Mouse (Mus musculus): ENCODE results near the gene Accsl. TPM values are rescaled to one million over a fixed set of nuclear protein-coding genes. Genes with fewer than 3 reads are reported as not detected.

Accsl gene
- 0.20 TPM in 1 of 2 replicates, not detected in the other for polyA plus RNA-seq (2014; fragmentation: Nextera tagmentation; extraction: Ambion mirVana)

- Histone ChIP-seq H3K27ac (ENCODE audit: low read depth, low read length) (no peak within 1 kb of the TSS), H3K4me2 (no peak within 1 kb of the TSS), H3K9me3 (ENCODE audit: control insufficient read depth, low read length) (no peaks in the 10 kb centered on the region), H3K4me1 (ENCODE audit: control insufficient read depth, insufficient read depth, low read length) (no peaks in the 10 kb centered on the region), H3K9ac (ENCODE audit: low read length) (no peak within 1 kb of the TSS), H3K27me3 (ENCODE audit: control insufficient read depth, insufficient read depth, low read length) (no peaks in the 10 kb centered on the region), H3K36me3 (ENCODE audit: control insufficient read depth, insufficient read depth, low read length) (no peaks in the 10 kb centered on the region), H3K4me3 (ENCODE audit: low read depth, low read length) (no peak within 1 kb of the TSS)
- ATAC-seq (ENCODE audit: low FRiP score) = no peak
- 75% methylated on average over 7 of the region's 7 CpGs for WGBS
- DNase-seq (ENCODE audit: low spot score, missing footprints) = no peak
Observed at GRCm38 (mm10) chr2:93869107-93869600, at the start of gene Accsl. Gene Accsl (minus strand): TSS chr2:93869157.

- WGBS = 89% methylated on average over 2 of the region's 2 CpGs
- Histone ChIP-seq H3K4me2 (no peak overlapping the region), H3K4me1 (ENCODE audit: control insufficient read depth, insufficient read depth, low read length) (no peaks in the 10 kb centered on the region), H3K4me3 (ENCODE audit: low read depth, low read length) (no peak overlapping the region), H3K36me3 (ENCODE audit: control insufficient read depth, insufficient read depth, low read length) (no peaks in the 10 kb centered on the region), H3K9me3 (ENCODE audit: control insufficient read depth, low read length) (no peaks in the 10 kb centered on the region), H3K27me3 (ENCODE audit: control insufficient read depth, insufficient read depth, low read length) (no peaks in the 10 kb centered on the region), H3K9ac (ENCODE audit: low read length) (no peak overlapping the region), H3K27ac (ENCODE audit: low read depth, low read length) (no peak overlapping the region)
- DNase-seq (ENCODE audit: low spot score, missing footprints) (no peak), ATAC-seq (ENCODE audit: low FRiP score) (no peak)
Observed at GRCm38 (mm10) chr2:93913552-93913951, 44.6 kb upstream of the Accsl start.

- ATAC-seq (ENCODE audit: low FRiP score) (no peak), DNase-seq (ENCODE audit: low spot score, missing footprints) (no peak)
- Histone ChIP-seq H3K27me3 (ENCODE audit: control insufficient read depth, insufficient read depth, low read length) (no peaks in the 10 kb centered on the region), H3K4me1 (ENCODE audit: control insufficient read depth, insufficient read depth, low read length) (no peaks in the 10 kb centered on the region; the same call in 1 of the 2 replicates), H3K9me3 (ENCODE audit: control insufficient read depth, low read length) (no peaks in the 10 kb centered on the region), H3K36me3 (ENCODE audit: control insufficient read depth, insufficient read depth, low read length) (no peaks in the 10 kb centered on the region), H3K27ac (ENCODE audit: low read depth, low read length) (no peak overlapping the region), H3K4me2 (no peak overlapping the region), H3K9ac (ENCODE audit: low read length) (no peak overlapping the region), H3K4me3 (ENCODE audit: low read depth, low read length) (no peak overlapping the region)
- WGBS = 88% methylated on average over 10 of the region's 10 CpGs
Observed at GRCm38 (mm10) chr2:93911942-93912341, 43.0 kb upstream of the Accsl start.

GRCm38 (mm10) chr2:93909716-93910115, 40.8 kb upstream of the Accsl start:
- Histone ChIP-seq H3K9ac (ENCODE audit: low read length) (no peak overlapping the region), H3K27me3 (ENCODE audit: control insufficient read depth, insufficient read depth, low read length) (no peaks in the 10 kb centered on the region), H3K27ac (ENCODE audit: low read depth, low read length) (no peak overlapping the region), H3K9me3 (ENCODE audit: control insufficient read depth, low read length) (no peaks in the 10 kb centered on the region), H3K4me1 (ENCODE audit: control insufficient read depth, insufficient read depth, low read length) (no peaks in the 10 kb centered on the region; the same call in 1 of the 2 replicates), H3K4me2 (no peak overlapping the region), H3K4me3 (ENCODE audit: low read depth, low read length) (no peak overlapping the region), H3K36me3 (ENCODE audit: control insufficient read depth, insufficient read depth, low read length) (no peaks in the 10 kb centered on the region)
- ATAC-seq (ENCODE audit: low FRiP score) = no peak
- 77% methylated on average over 5 of the region's 5 CpGs for WGBS
- DNase-seq (ENCODE audit: low spot score, missing footprints) = no peak

- ATAC-seq (ENCODE audit: low FRiP score) (no peak), DNase-seq (ENCODE audit: low spot score, missing footprints) (no peak)
- no peak overlapping the region; the same call in 1 of the 2 replicates for H3K27ac ChIP-seq (ENCODE audit: low read depth, low read length)
- H3K9me3 ChIP-seq (ENCODE audit: control insufficient read depth, low read length) = no peaks in the 10 kb centered on the region
- 69% methylated on average over 9 of the region's 9 CpGs for WGBS
- no peak overlapping the region for H3K4me3 ChIP-seq (ENCODE audit: low read depth, low read length)
- no peaks in the 10 kb centered on the region for H3K27me3 ChIP-seq (ENCODE audit: control insufficient read depth, insufficient read depth, low read length)
- no peaks in the 10 kb centered on the region; the same call in 1 of the 2 replicates for H3K4me1 ChIP-seq (ENCODE audit: control insufficient read depth, insufficient read depth, low read length)
- H3K36me3 ChIP-seq (ENCODE audit: control insufficient read depth, insufficient read depth, low read length) = no peaks in the 10 kb centered on the region
- H3K4me2 ChIP-seq = no peak overlapping the region
- no peak overlapping the region for H3K9ac ChIP-seq (ENCODE audit: low read length)
Observed at GRCm38 (mm10) chr2:93907519-93908294, 38.8 kb upstream of the Accsl start.

- 33% methylated on average over 4 of the region's 4 CpGs for WGBS
- no peaks in the 10 kb centered on the region for H3K36me3 ChIP-seq (ENCODE audit: control insufficient read depth, insufficient read depth, low read length)
- H3K4me1 ChIP-seq (ENCODE audit: control insufficient read depth, insufficient read depth, low read length) = no peaks in the 10 kb centered on the region; the same call in 1 of the 2 replicates
- H3K9ac ChIP-seq (ENCODE audit: low read length) = no peak overlapping the region
- no peak for ATAC-seq (ENCODE audit: low FRiP score)
- no peak for DNase-seq (ENCODE audit: low spot score, missing footprints)
- no peak overlapping the region for H3K4me3 ChIP-seq (ENCODE audit: low read depth, low read length)
- H3K27ac ChIP-seq (ENCODE audit: low read depth, low read length) = no peak overlapping the region
- H3K9me3 ChIP-seq (ENCODE audit: control insufficient read depth, low read length) = no peaks in the 10 kb centered on the region
- H3K27me3 ChIP-seq (ENCODE audit: control insufficient read depth, insufficient read depth, low read length) = no peaks in the 10 kb centered on the region
- H3K4me2 ChIP-seq = no peak overlapping the region
Observed at GRCm38 (mm10) chr2:93906316-93906715, 37.4 kb upstream of the Accsl start.

GRCm38 (mm10) chr2:93903415-93903814, 34.5 kb upstream of the Accsl start:
- no peaks in the 10 kb centered on the region; the same call in 1 of the 2 replicates for H3K4me1 ChIP-seq (ENCODE audit: control insufficient read depth, insufficient read depth, low read length)
- no peak overlapping the region for H3K4me2 ChIP-seq
- no peak for DNase-seq (ENCODE audit: low spot score, missing footprints)
- no peaks in the 10 kb centered on the region for H3K36me3 ChIP-seq (ENCODE audit: control insufficient read depth, insufficient read depth, low read length)
- H3K27ac ChIP-seq (ENCODE audit: low read depth, low read length) = no peak overlapping the region
- WGBS = 84% methylated on average over 6 of the region's 6 CpGs
- H3K9ac ChIP-seq (ENCODE audit: low read length) = no peak overlapping the region
- no peak overlapping the region for H3K4me3 ChIP-seq (ENCODE audit: low read depth, low read length)
- no peaks in the 10 kb centered on the region for H3K9me3 ChIP-seq (ENCODE audit: control insufficient read depth, low read length)
- no peaks in the 10 kb centered on the region for H3K27me3 ChIP-seq (ENCODE audit: control insufficient read depth, insufficient read depth, low read length)
- no peak for ATAC-seq (ENCODE audit: low FRiP score)

GRCm38 (mm10) chr2:93902680-93903305, 33.8 kb upstream of the Accsl start:
- Histone ChIP-seq H3K4me2 (no peak overlapping the region), H3K36me3 (ENCODE audit: control insufficient read depth, insufficient read depth, low read length) (no peaks in the 10 kb centered on the region), H3K4me3 (ENCODE audit: low read depth, low read length) (no peak overlapping the region), H3K27me3 (ENCODE audit: control insufficient read depth, insufficient read depth, low read length) (no peaks in the 10 kb centered on the region), H3K27ac (ENCODE audit: low read depth, low read length) (no peak overlapping the region), H3K4me1 (ENCODE audit: control insufficient read depth, insufficient read depth, low read length) (no peaks in the 10 kb centered on the region; the same call in 1 of the 2 replicates), H3K9me3 (ENCODE audit: control insufficient read depth, low read length) (no peaks in the 10 kb centered on the region), H3K9ac (ENCODE audit: low read length) (no peak overlapping the region)
- DNase-seq (ENCODE audit: low spot score, missing footprints) (no peak), ATAC-seq (ENCODE audit: low FRiP score) (no peak)
- 69% methylated on average over 5 of the region's 5 CpGs for WGBS
